Mouse (Mus musculus): ENCODE measurements around the gene Ube2r2.

DNA sequence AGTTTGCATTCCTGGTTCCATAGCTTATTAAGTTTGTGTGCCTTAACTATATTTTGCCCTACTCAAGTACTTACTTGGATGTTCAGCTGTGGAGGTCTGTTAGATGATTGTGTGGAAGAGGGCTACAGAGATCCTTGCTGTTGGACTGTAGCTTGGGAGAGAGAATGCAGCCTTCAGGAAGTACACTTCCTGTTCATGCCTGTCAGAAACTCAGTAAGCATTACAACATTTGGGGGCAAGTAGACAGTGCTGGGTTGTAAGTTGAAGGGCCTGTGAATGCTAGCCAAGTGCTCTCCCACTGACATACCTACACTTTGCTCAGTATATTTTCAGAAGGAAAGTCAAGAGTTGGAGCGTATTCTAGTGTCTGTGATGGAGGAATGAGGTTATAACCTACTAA, 22.7 kb downstream of the Ube2r2 start:
- TF ChIP-seq CTCF (IDR thresholded peaks at IDR 0.05; ENCODE audit: low read depth, low read length) (no peak), POLR2A (IDR thresholded peaks at IDR 0.05; ENCODE audit: extremely low read depth, insufficient read depth, low read length) (no peak)

Measured in liver, adult 2 months (tissue).